Mouse (Mus musculus) bone marrow macrophage, adult 2 months (primary cell): ENCODE results near the gene Gsta4. TPM values are rescaled to one million over a fixed set of nuclear protein-coding genes. Genes with fewer than 3 reads are reported as not detected.
"Not testable (repeated sequence)": the region's sequence is repeated elsewhere in the genome, so short reads cannot be mapped to it uniquely, and the experiment has no call there.

ENCODE experiments used
- H3K27ac ChIP-seq: 2 replicates; pipeline ENCODE4 v1.5.1; 2012; ENCODE audit warnings: low read depth, low read length; ENCODE audit not compliant: insufficient read depth
- H3K4me1 ChIP-seq: 2 replicates; pipeline ENCODE4 v1.6.1; 2012; ENCODE audit warnings: low read length; ENCODE audit not compliant: control insufficient read depth, insufficient read depth
- H3K4me3 ChIP-seq: 2 replicates; pipeline ENCODE4 v1.5.1; 2012; ENCODE audit warnings: mild to moderate bottlenecking, low read length, moderate library complexity; ENCODE audit not compliant: insufficient read depth
- CTCF ChIP-seq: IDR thresholded peaks from 2 replicates; pipeline ENCODE4 v1.5.1; 2012; ENCODE audit warnings: low read depth, mild to moderate bottlenecking, low read length, moderate library complexity
- POLR2A ChIP-seq: IDR thresholded peaks from 2 replicates; pipeline ENCODE4 v1.6.1; 2012; ENCODE audit warnings: mild to moderate bottlenecking, low read depth, low read length, borderline replicate concordance
- polyA plus RNA-seq: library from polyadenylated mRNA; stranded (reverse); fragments of >200 nt; gene quantifications from 2 replicates; pipeline ENCODE4 v1.2.4, GENCODE M21; 2012; ENCODE audit not compliant: missing spikeins, insufficient read depth, insufficient read length

Gsta4 gene
- polyA plus RNA-seq, 1 experiment: not detected

GRCm38 (mm10) chr9:78228122-78228521, 45.5 kb downstream of the Gsta4 start:
- no peak overlapping the region for H3K27ac ChIP-seq
- no peak overlapping the region for H3K4me3 ChIP-seq
- no peak for TF ChIP-seq POLR2A
- no peak for TF ChIP-seq CTCF
- H3K4me1 ChIP-seq: peaks cover 6% of the 10 kb centered on the region

GRCm38 (mm10) chr9:78229658-78230057, 47.1 kb downstream of the Gsta4 start:
- H3K27ac ChIP-seq, H3K4me3 ChIP-seq, H3K4me1 ChIP-seq: not testable (repeated sequence)

- H3K4me1 ChIP-seq, H3K27ac ChIP-seq, H3K4me3 ChIP-seq: not testable (repeated sequence)
Measured at GRCm38 (mm10) chr9:78230461-78230860, 47.9 kb downstream of the Gsta4 start, which contains the start of gene Gsta1. Gene Gsta1, plus strand, starts transcription at chr9:78230656.

GRCm38 (mm10) chr9:78233121-78233695, 50.6 kb downstream of the Gsta4 start:
- not testable (repeated sequence) for H3K4me1 ChIP-seq, H3K27ac ChIP-seq, H3K4me3 ChIP-seq

GRCm38 (mm10) chr9:78255683-78256470, 73.3 kb downstream of the Gsta4 start:
- not testable (repeated sequence) for H3K4me1 ChIP-seq, H3K4me3 ChIP-seq, H3K27ac ChIP-seq

GRCm38 (mm10) chr9:78256914-78257313, 74.3 kb downstream of the Gsta4 start, which contains the start of gene Gm3776:
Gene Gm3776, plus strand, starts transcription at chr9:78257129.
- not testable (repeated sequence) for H3K4me1 ChIP-seq, H3K4me3 ChIP-seq, H3K27ac ChIP-seq

Other genes with a start within 250 kb of the Gsta4 start
- not detected in 2 replicates for gene Gcm1, start 130.8 kb upstream of the Gsta4 start, polyA plus RNA-seq
- gene Fbxo9, start 73.7 kb upstream of the Gsta4 start, polyA plus RNA-seq: 22.9 and 36.0 TPM in 2 replicates
- 7.1 and 11.5 TPM in 2 replicates for gene Ick, start 73.6 kb upstream of the Gsta4 start, polyA plus RNA-seq
- not detected in 2 replicates for gene Gsta1, start 47.9 kb downstream of the Gsta4 start, polyA plus RNA-seq
- not detected in 2 replicates for gene Gm3776, start 74.4 kb downstream of the Gsta4 start, polyA plus RNA-seq
- not detected in 2 replicates for gene Gm10639, start 107.1 kb downstream of the Gsta4 start, polyA plus RNA-seq
- gene Omt2a, start 132.0 kb downstream of the Gsta4 start, polyA plus RNA-seq: not detected in 2 replicates
- not detected in 2 replicates for gene Omt2b, start 144.8 kb downstream of the Gsta4 start, polyA plus RNA-seq
- gene Gsta2, start 173.0 kb downstream of the Gsta4 start, polyA plus RNA-seq: not detected in 2 replicates
- not detected in 2 replicates for gene Dppa5a, start 185.4 kb downstream of the Gsta4 start, polyA plus RNA-seq
- not detected in 2 replicates for gene Ooep, start 196.0 kb downstream of the Gsta4 start, polyA plus RNA-seq
- gene Ddx43, start 213.0 kb downstream of the Gsta4 start, polyA plus RNA-seq: 0.25 TPM in 1 of 2 replicates, not detected in the other